In genomic region chr16:18392469-18393426, GRCm38 (mm10) we compare ENCODE assay signal across 8 mouse cellular contexts. TPM values are rescaled to one million over a fixed set of nuclear protein-coding genes. Genes with fewer than 3 reads are reported as not detected.
DNase-seq lines count a peak whose midpoint lies in the region; ATAC-seq lines count a peak whose summit lies in the region.

No protein-coding gene starts in this region.

- DNase-seq in frontal cortex, postnatal 25 days (ENCODE audit: low spot score in 2 of 2) = no peak
- peak; percentile 93 for DNase-seq in embryo, embryonic 9.5 days (ENCODE audit: extremely low spot score)
- DNase-seq in heart, adult 18-20 months = peak; percentile 89 to 94
- DNase-seq in kidney, adult 11 months = peak; percentile 92
- DNase-seq in spleen, postnatal 14 days (ENCODE audit: low spot score in 2 of 2) = peak; percentile 84

- peak overlapping the region; percentile 73 for H3K9ac ChIP-seq in limb, embryonic 15.5 days
- H3K9ac ChIP-seq in midbrain, embryonic 16.5 days (ENCODE audit: low read depth, low read length) = peak overlapping the region; percentile 88

- peaks cover 10% of the 10 kb centered on the region for H3K36me3 ChIP-seq in limb, embryonic 15.5 days
- peaks cover 11% of the 10 kb centered on the region for H3K36me3 ChIP-seq in midbrain, embryonic 16.5 days (ENCODE audit: control insufficient read depth, insufficient read depth, low read length)

- WGBS in limb, embryonic 15.5 days = under 1% methylated on average over 54 of the region's 63 CpGs
- WGBS in midbrain, embryonic 16.5 days = under 1% methylated on average over 56 of the region's 63 CpGs

- ATAC-seq in frontal cortex, adult (ENCODE audit: low TSS enrichment) = peak; percentile 42
- peak; percentile 69 for ATAC-seq in limb, embryonic 15.5 days (ENCODE audit: insufficient number of reproducible peaks, low FRiP score, low TSS enrichment, low read depth)
- ATAC-seq in midbrain, embryonic 16.5 days = peak; percentile 86

- H3K9me3 ChIP-seq in limb, embryonic 15.5 days = no peaks in the 10 kb centered on the region
- H3K9me3 ChIP-seq in midbrain, embryonic 16.5 days (replicated peaks; ENCODE audit: control insufficient read depth, low read length, poor library complexity, severe bottlenecking) = no peaks in the 10 kb centered on the region

- peak overlapping the region; percentile 97 for H3K4me2 ChIP-seq in limb, embryonic 15.5 days
- peak overlapping the region; percentile 69 for H3K4me2 ChIP-seq in midbrain, embryonic 16.5 days (ENCODE audit: low read length)

- peaks cover 43% of the 10 kb centered on the region for H3K4me1 ChIP-seq in limb, embryonic 15.5 days
- H3K4me1 ChIP-seq in midbrain, embryonic 16.5 days (ENCODE audit: control insufficient read depth, insufficient read depth, low read length) = peaks cover 41% of the 10 kb centered on the region

- H3K27me3 ChIP-seq in limb, embryonic 15.5 days = no peaks in the 10 kb centered on the region
- H3K27me3 ChIP-seq in midbrain, embryonic 16.5 days (ENCODE audit: control insufficient read depth, insufficient read depth, low read depth, low read length) = no peaks in the 10 kb centered on the region

- H3K27ac ChIP-seq in limb, embryonic 15.5 days = peak overlapping the region; percentile 69
- H3K27ac ChIP-seq in midbrain, embryonic 16.5 days (ENCODE audit: low read length) = peak overlapping the region; percentile 84

- peak overlapping the region; percentile 73 for H3K4me3 ChIP-seq in limb, embryonic 15.5 days
- H3K4me3 ChIP-seq in midbrain, embryonic 16.5 days (ENCODE audit: low read depth, low read length) = peak overlapping the region; percentile 74

RNA-seq across cellular contexts. Expression of gene Txnrd2, which starts 33.4 kb away (rescaled TPM):
- 10 to 100 TPM; 42.9 to 44.4 TPM for total RNA-seq in heart, adult 18-20 months (2021)
- polyA plus RNA-seq in limb, embryonic 15.5 days (2015; fragmentation: Nextera tagmentation; extraction: Ambion mirVana) = 16.5 and 16.8 TPM in 2 replicates
- 36.6 and 37.0 TPM in 2 replicates for polyA plus RNA-seq in midbrain, embryonic 16.5 days (2015; fragmentation: Nextera tagmentation; extraction: Ambion mirVana)

RNA-seq across cellular contexts. Expression of gene Comt, which starts 33.9 kb away (rescaled TPM):
- 100 to 1,000 TPM; 123 to 141 TPM for total RNA-seq in heart, adult 18-20 months (2021)
- 119 and 127 TPM in 2 replicates for polyA plus RNA-seq in limb, embryonic 15.5 days (2015; fragmentation: Nextera tagmentation; extraction: Ambion mirVana)
- 96.6 and 112 TPM in 2 replicates for polyA plus RNA-seq in midbrain, embryonic 16.5 days (2015; fragmentation: Nextera tagmentation; extraction: Ambion mirVana)

RNA-seq across cellular contexts. Expression of gene Arvcf, which starts 44.8 kb away (rescaled TPM):
- 10 to 100 TPM; 13.1 to 15.1 TPM for total RNA-seq in heart, adult 18-20 months (2021)
- polyA plus RNA-seq in limb, embryonic 15.5 days (2015; fragmentation: Nextera tagmentation; extraction: Ambion mirVana) = 25.3 and 25.8 TPM in 2 replicates
- 77.1 and 80.2 TPM in 2 replicates for polyA plus RNA-seq in midbrain, embryonic 16.5 days (2015; fragmentation: Nextera tagmentation; extraction: Ambion mirVana)

RNA-seq across cellular contexts. Expression of gene Tango2, which starts 44.8 kb away (rescaled TPM):
- total RNA-seq in heart, adult 18-20 months (2021) = 100 to 1,000 TPM; 170 to 176 TPM
- 29.6 and 33.3 TPM in 2 replicates for polyA plus RNA-seq in limb, embryonic 15.5 days (2015; fragmentation: Nextera tagmentation; extraction: Ambion mirVana)
- 78.7 and 82.5 TPM in 2 replicates for polyA plus RNA-seq in midbrain, embryonic 16.5 days (2015; fragmentation: Nextera tagmentation; extraction: Ambion mirVana)

Comparison
In these comparisons a context has a peak if more than half of its experiments do, and no peak if none do; other contexts are left out.
1. DNase-seq: peak in embryo, embryonic 9.5 days (single experiment), heart, adult 18-20 months (2 of 2), kidney, adult 11 months (single experiment) and spleen, postnatal 14 days (2 of 2); none in frontal cortex, postnatal 25 days (0 of 2).
2. Peak in every context shown above with its lines, with median percentiles within 50 percentile points of each other: ATAC-seq.